Mouse (Mus musculus) right cerebral cortex, postnatal 4 days (tissue): Measurements from ENCODE around the gene Jak3.

Experiments
- DNase-seq: peaks from one replicate; pipeline ENCODE4 v3.0.0-alpha.2; 2022

Jak3 gene

DNA sequence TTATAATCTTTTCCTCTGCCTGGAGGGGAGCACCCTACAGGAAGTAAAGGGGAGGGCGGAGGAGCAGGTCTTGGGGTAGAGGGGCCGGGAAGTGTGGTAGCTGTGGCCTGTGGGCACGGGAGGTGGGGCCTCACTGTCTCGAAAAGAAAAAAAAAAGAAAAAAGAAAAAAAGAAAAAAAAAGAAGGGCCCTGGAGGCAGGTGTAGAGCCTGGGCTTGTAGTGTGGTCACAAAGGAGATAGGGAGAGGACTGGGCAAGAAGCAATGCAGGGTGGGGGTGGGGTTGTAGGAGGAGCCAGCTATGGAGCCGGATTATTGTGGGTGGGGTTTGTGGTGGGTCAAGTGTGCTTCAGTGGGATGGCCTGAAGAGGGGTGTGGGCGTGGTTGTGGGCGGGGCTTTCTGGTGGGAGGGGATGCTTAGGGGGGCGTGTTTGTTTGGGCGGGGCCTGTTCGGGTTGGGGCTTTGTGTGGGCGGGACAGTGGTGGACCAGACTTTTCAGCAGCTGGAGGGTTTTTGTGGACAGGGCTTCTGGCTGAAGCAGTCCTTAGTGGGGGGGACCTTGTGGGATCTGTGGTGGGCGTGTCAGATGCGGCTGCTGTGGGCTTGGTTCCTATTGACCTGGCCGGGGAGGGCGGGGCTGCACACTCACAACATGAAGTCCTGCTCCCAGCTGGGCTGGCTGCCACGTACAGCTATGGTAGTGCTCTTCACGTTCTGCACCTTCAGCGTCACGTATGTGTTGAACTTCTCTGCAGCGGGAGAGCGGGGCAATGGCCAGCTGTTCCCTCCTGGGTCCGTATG is 10.6 kb upstream of the Jak3 start:
- no peak for DNase-seq

DNA sequence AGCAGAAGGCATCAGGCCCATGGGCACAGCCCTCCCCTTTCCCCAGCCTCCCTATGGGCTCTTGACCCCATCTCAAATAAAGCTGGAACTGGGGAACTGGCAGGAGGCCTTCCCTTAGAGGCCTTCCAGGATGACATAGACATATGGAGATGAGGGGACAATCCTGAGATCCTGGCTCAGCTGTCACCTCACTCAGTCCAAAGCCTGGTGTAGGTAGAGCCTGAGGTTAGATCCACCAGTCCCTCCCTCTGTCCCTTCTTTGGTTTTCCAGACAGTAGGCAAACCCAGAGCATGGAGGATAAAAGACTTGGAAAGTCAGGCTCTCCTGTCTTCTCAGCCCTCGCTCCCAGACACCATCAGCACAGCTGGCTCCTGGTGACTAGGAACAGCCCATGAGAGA is 9.2 kb upstream of the Jak3 start:
- no peak for DNase-seq

DNA sequence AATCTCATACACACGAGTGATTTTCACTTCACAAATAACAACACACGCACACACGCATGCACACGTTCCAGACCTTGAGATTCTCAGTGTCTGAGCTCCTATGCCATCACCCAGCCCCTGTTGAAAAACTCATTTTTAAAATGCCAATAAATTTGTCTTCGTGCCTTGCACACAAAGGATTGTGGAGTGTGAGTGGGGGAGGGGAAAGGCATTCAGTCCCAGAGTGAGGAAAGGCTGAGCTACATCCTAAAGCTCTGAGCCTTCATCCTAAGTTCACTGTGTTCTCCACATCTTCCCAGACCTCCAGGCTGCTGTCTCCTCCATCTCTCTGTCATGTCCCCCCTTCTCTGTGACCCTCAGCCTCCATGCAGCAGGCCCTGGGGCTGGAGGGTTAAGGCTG is 8.8 kb upstream of the Jak3 start:
- no peak for DNase-seq

DNA sequence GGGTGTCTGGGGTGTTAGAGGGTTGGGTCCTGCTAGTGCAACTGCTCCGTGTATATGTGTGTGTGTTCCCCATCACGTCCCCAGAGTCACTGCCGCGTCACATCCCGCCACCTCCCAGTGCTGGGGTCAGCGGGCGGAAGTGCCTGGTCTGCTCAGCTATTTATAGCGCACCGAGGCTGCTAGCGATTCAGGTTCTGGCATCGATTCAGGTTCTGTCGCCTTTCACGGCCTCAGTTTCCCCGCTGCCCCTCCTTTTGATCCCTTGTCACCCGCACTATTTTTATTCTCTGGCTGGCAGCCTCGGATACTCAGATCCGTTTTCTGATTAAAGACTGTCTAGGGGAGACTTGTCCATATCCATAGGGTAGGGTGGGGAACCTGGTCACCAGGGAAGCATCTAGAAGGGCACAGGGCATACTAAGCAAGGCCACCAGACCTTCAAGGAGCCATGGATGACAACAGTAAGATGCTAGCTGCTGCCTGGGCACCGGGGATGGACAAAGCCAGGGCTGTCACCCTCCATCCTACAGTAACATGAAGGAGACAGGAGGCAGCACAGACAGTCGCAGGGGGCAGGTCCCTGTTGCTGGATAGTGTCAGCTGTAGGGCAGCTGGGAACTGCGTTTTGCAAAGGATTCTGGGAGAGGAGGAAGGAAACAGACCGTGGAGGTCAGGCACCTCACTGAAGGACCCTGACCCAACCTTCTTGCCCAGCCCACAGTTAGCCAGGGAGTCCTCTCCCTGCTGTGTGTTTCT is 7.7 kb upstream of the Jak3 start:
- DNase-seq = no peak

DNA sequence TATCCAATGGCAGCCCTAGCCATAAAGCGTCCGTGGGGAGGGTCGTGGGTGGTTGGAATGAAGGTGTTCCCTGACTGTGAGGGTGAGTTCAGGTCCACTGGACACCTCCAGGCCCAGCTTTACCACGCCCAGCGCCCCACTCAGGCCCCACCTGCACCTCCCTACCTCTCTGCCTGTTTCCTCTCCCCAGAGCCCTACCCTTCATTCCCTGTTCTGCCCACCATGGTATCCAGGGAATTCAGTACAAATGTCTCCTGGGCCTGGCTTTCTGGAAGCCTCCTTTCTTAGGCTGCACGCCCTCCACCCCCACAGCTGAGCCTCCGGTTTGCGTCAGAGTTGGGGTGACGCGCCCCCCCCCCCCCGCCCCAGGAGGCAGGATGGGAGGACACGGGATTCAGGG is 5.9 kb upstream of the Jak3 start:
- DNase-seq = no peak

DNA sequence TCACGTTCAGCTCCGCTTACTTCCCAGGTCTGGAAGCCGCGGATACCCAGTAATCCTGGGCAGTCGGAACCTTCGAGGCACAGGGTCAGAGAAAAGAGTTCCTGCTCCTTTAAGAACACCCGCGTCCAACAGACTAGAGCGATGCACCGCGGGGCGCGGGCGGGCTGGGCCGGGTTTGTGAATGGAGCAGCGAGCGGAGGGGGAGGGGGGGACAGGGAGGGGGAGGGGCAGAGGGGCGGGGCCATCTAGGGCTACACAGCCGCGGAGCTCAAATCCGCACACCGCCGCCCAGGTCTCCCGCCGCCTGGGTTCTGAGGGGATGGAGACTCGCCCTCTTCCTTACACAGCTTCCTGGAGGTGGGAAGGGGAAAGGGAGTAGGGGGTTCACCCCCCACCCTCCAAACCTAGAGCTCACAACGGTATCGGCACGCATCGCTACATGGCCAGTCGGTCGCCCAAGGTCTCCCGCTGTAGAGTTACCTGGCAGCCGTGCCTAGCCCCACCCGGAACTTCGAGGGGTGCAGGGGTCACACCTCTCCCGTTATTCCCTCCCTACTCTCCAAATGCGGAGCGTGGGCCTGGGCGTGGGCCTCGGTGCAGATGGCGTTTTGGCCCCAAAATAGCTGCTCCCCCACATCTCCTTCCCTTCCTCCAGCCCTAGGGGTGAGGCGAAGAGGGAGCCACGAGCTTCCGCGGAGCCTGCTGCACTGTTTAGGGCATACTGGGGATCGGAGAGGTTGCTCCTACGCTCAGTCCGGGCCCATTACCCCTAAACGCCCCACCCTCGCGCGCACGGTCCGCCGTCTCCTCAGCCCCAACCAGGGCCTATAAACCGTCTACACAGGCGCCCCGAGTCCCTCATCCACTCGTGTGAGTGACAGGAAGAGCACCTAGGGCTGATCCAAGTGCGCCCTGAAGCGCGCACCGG is 5.2 kb upstream of the Jak3 start:
- DNase-seq = peak; percentile 82

DNA sequence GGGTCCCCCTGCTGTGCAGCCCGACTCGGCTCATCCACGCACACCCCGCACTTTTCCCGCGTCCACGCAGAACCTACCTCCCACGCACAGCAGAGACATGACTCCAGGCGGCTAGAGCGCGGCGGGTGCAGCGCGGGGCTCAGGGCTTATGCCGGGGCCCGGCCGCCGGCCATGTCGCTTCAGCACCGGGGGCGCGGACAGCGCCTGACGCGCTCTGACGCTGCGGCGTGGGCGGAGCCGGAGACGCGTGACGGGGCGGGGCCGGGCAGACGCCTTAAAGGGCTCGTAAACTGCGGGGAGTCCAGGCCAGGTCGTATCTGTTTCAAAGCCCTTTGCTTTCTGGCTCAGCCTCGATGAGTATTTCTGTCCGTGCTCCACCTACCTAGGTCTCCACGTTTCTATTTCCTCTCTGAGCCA is 4.5 kb upstream of the Jak3 start, which contains the start of gene Unc13a:
TSS of gene Unc13a (minus strand) at position 209 of the 417 bp plus-strand sequence.
- DNase-seq = peak; percentile 94

DNA sequence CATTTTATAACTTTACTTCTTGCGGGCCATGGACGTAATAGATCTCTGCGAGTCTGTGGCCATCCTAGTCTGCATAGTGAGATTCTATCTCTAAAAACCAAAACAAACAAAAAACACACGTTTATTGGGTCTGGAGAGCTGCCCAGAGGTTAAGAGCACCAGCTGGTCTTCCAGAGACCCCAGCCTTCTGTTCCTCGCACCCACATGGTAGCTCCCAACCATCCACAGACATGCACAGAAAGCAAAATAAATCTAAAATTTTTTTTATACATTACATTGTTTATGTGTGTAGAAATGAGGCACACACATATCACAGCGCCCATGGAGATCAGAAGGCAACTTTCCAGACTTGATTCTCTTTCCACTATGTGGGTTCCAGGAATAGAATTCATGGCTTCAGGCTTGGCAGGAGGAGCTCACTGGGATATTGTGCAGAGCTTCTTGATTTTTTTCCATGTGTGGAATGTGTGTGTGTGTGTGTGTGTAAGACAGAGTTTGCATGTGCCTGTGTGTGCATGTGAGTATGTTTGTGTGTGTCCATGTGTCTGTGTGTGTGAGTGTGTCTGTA is 3.8 kb upstream of the Jak3 start:
- DNase-seq = no peak

DNA sequence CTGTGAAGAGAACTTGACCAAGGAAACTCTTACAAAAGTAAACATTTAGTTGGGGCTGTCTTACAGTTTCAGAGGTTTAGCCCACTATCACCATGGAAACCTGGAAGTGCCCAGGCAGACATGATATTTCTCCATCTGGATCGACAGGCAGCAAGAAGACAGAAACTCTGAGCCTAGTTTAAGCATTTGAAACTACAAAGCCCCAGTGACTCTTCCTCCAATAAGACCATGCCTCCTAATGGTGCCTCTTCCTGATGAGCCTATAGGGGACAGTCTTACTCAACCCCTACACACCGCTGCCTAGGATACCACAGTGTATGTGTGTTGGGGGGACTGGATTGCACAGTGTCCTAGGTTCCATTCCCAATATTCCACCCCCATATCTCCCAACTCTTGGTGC is 2.0 kb upstream of the Jak3 start:
- DNase-seq = no peak

DNA sequence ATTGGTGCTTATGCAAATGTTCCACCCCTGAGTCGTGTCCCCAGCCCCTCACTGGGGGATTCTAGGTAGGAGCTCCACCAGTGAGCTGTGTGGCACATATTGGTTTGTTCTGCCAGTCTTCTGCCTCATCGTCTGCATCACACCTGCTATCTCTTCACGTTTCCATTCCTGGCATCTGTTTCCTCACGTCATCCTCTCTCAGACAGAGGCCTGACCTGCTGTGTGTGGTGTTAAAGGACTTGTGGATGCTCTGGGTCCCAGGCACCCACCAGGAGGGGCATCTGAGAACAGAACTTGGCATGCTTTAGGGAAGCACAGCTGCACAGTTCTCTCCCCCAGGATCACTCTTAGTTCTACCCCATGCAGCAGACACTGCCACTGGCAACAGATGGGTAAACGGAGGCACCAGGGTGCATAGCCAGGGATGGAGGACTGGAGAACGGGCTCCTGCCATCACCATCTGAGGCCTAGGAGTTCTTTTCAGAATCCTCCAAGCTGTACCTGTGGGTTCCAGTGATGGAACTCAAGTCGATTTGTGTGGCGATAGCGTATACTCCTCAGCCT is 558 bp upstream of the Jak3 start:
- no peak for DNase-seq

DNA sequence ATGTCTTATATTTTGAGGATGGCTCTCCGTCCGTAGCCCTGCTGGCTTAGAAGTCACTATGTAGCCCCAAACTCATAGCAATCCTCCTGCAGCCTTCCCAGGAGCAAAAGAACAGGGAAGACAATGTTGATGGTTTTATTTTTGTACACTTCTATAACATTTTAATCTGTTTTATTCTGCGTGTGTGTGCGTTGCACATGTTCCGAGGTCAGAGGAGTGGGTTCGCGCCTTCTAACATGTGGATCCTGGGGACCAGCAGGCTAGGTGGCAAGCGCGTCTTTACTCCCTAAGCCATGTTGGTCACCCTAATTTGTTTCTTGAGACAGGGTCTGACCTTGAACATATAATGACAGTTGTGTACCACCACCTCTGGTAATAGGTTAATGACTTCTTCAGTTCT is 707 bp downstream of the Jak3 start:
- DNase-seq = no peak

DNA sequence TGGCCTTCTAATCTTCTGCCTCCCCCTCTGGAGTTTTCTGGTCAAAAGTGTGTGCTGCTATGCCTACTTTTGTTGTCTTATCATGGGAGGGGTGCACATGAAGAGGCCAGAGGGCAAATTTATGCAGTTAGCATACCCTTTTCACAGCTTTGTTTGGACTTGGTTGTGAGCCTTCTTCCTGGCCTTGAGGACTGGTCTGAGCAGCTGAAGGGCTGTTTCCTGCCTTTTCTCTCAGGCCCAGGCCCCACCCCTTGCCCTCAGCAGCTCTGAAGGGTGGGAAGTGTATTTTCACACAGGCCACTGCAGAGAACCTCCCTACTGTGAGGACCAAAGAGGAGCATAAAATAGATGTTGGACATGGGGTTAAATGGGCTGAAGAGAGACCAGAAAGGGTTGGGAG is 1.5 kb downstream of the Jak3 start:
- no peak for DNase-seq

DNA sequence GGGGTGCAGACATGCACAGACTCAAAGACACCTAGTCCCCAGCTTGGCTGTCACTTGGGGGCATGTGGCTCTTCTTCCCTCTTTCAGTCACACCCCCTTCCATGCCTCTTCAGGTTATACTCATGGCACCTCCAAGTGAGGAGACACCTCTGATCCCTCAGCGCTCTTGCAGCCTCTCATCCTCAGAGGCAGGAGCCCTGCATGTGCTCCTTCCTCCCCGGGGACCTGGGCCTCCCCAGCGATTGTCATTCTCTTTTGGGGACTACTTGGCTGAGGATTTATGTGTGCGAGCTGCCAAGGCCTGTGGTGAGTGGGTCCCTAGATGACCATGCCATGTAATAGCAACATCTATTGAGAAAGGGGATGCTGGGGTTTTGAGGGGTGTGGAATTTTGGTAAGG is 2.1 kb downstream of the Jak3 start:
- no peak for DNase-seq

DNA sequence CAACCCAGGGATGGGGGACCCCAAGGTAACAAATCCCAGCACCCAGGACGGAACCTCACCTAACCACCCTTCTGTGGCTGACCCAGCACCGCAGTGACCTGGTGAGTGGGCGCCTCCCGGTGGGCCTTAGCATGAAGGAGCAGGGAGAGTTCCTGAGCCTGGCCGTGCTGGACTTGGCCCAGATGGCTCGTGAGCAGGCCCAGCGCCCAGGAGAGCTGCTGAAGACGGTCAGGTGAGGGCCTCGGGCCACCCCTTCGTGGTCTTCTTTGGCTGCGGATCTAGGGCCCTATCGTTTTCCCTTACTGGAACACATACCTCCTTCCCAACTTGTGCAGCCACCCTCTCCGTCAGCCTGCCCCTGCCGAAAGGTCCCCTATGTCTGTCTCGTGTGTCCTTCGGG is 3.0 kb downstream of the Jak3 start:
- no peak for DNase-seq

DNA sequence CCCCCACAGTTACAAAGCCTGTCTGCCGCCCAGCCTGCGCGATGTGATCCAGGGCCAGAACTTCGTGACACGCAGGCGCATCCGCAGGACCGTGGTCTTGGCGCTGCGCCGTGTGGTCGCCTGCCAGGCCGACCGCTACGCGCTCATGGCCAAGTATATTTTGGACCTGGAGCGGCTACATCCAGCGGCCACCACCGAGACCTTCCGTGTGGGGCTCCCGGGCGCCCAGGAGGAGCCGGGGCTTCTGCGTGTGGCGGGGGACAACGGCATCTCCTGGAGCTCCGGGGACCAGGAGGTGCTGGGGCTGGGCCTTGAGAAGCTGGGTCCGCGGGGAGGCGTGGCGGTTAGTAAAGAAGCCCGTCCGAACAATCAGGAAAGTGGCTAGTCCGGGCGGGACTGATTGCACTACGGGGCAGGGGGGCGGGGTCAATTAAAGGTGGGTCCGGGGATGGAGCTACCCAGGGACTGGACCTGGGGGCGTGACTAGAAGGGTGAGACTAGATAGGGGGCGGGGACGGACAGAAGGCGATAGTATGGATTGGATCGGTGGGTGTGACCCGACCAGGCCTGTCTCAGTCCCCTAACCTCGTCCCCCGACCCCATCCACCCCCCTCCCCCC is 3.6 kb downstream of the Jak3 start:
- DNase-seq = no peak

DNA sequence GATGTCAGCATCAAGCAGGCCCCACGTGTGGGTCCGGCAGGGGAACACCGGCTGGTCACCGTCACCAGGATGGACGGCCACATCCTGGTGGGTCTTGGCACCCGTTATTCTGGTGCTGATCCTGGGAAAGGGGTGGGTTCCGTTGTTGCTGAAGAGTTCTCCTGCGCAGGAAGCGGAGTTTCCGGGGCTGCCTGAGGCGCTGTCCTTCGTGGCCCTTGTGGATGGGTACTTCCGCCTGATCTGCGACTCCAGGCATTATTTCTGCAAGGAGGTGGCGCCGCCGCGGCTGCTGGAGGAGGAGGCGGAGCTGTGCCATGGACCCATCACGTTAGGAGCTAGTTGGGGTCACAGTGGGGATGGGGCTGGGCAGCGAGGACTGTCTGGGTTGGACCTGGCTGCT is 4.4 kb downstream of the Jak3 start:
- no peak for DNase-seq

DNA sequence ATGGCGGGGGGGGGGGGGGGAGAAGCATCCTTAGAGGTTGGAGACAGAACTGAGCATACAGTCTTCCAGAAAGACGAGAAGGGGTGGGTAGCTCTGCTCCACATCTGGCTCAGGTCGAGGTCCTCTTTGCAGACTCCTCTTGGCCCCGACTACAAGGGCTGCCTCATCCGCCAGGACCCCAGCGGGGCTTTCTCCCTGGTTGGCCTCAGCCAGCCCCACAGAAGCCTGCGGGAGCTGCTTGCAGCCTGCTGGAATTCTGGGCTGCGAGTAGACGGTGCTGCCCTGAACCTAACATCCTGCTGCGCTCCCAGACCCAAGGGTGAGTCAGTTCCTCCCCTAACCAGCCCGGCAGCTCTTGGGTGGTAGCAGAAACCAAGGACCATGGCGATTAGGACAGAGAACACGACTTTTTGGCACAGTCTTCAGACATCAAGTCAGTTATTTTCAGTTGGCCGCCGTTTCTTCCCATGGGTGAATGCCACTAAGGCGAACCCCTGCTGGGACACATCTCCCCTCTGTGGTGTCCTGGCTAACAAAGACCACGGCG is 5.3 kb downstream of the Jak3 start:
- DNase-seq = no peak

DNA sequence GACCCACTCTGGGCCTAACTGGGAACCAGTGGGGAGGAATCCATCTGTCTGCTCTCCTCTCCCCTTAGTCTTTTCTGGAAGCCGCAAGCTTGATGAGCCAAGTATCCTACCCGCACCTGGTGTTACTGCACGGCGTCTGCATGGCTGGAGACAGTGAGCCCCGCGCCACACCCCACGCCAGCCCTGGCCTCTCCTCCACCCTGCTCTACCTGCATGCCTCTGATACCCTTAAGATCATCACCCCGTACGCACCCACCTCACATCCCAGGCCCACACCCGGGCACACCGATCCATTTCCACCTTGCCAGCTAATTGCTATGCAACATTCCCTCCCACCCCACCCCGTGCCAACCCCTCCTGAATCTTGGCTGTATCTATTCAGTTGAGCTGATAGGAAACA is 6.7 kb downstream of the Jak3 start:
- no peak for DNase-seq

DNA sequence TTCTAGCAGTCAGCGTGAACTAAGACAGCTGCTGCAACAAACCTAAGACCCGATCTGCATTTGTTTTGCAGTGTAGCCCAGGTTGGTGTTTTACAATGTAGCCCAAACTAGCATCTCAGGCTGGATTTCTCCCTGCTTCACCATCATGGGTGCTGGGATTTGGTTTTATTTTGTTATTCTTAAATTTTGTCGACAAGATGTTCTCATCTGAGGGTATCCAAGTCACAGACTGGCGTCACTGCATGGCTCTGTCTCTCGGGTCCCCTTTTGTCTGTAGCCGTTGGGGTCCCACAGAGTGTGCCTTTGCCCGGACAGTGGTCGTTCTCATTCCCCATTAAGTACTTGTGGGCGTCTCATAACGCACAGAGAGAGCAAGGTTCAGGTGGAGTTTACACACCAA is 8.6 kb downstream of the Jak3 start:
- no peak for DNase-seq

DNA sequence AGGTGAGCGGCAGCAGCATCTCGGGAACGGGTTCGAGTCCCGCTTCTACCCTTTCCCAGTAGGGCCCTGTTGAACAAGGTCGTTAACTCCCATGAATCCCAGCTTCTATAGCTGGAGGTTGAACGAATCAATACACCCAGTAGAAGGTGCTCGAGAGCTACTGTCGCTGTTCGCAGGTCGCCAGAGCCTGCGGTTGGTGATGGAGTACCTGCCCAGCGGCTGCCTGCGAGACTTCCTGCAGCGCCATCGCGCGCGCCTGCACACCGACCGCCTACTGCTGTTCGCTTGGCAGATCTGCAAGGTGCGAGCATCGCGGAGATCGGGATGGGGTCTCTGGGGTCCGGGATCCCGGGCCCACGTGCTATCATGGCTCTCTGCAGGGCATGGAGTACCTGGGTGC is 9.5 kb downstream of the Jak3 start:
- no peak for DNase-seq

DNA sequence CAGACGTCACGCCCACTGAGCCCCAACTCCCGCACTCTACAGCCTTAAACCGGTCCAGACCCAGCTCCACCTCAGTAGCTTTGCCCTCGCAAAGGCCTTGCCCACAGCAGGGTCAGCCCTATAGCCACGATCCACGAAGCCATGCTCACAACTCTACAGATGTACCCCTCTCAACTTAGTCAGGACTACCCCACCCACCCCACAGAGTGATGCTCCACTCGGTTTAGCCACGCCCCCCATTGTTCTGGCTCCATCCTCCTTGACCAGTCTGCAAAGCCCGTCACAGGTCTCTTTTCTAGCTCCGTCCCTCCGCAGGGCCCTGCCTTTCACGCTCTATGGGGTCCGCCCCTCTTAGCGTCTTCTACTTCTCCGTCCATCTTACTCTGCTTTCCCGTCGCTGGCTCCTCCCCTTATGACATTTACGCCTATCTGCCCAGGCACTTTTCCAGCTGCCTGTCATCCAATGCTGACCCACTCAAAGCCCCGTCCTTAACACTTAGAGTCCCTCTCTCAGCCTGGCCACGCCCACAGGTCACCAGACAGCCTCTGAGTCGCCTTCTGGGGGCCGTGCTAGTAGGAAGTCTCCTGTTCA is 10.1 kb downstream of the Jak3 start:
- no peak for DNase-seq

DNA sequence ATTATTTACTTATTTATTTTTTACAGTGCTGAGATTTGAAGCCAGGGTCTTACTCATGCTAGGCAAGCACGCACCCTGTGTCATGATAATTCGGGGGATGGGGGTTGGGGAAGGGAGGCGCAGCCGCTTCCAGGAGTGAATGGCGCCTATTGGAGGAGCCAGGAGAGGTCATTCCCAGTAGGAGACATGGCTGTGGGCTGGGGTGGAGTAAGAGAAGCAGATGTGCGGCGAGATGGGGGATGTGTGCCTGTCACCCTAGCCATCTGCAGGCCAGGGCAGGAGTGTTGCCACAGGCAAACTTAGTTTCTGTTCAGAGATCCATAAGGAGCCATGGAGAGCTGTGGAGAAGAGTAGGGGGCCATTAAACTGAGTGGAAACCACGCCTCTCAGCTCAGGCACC is 11.5 kb downstream of the Jak3 start:
- DNase-seq = no peak
